Mouse (Mus musculus): Measurements from ENCODE around the gene Arg1. TPM values are rescaled to one million over a fixed set of nuclear protein-coding genes. Genes with fewer than 3 reads are reported as not detected.
A peak's percentile ranks its signal among the peaks of the same experiment; 100 is the strongest.

Gene Arg1
- polyA plus RNA-seq, 1 experiment from 2014 or later = 47.5 TPM

GRCm38 (mm10) chr10:24951575-24951974, 24.3 kb upstream of the Arg1 start:
- Histone ChIP-seq H3K9ac (no peak overlapping the region), H3K27me3 (replicated peaks) (no peaks in the 10 kb centered on the region), H3K4me3 (replicated peaks) (no peak overlapping the region), H3K9me3 (no peaks in the 10 kb centered on the region), H3K36me3 (no peaks in the 10 kb centered on the region), H3K4me2 (no peak overlapping the region), H3K4me1 (no peaks in the 10 kb centered on the region), H3K27ac (no peak overlapping the region)
- no peak for ATAC-seq (ENCODE audit: insufficient read depth, low FRiP score, low read depth)
- WGBS = 78% methylated on average over 8 of the region's 8 CpGs

GRCm38 (mm10) chr10:24950223-24950622, 22.9 kb upstream of the Arg1 start:
- Histone ChIP-seq H3K9ac (no peak overlapping the region), H3K4me2 (no peak overlapping the region), H3K27me3 (replicated peaks) (no peaks in the 10 kb centered on the region), H3K9me3 (no peaks in the 10 kb centered on the region), H3K27ac (no peak overlapping the region), H3K36me3 (no peaks in the 10 kb centered on the region), H3K4me1 (no peaks in the 10 kb centered on the region), H3K4me3 (replicated peaks) (no peak overlapping the region)
- 68% methylated on average over 4 of the region's 4 CpGs for WGBS
- ATAC-seq (ENCODE audit: insufficient read depth, low FRiP score, low read depth) = no peak

GRCm38 (mm10) chr10:24948278-24948677, 21.0 kb upstream of the Arg1 start:
- Histone ChIP-seq H3K27ac (no peak overlapping the region), H3K4me1 (no peaks in the 10 kb centered on the region), H3K36me3 (no peaks in the 10 kb centered on the region), H3K4me2 (no peak overlapping the region), H3K4me3 (replicated peaks) (no peak overlapping the region), H3K9me3 (no peaks in the 10 kb centered on the region), H3K27me3 (replicated peaks) (no peaks in the 10 kb centered on the region), H3K9ac (no peak overlapping the region)
- peak; percentile 47; the same call in 1 of the 2 replicates for ATAC-seq (ENCODE audit: insufficient read depth, low FRiP score, low read depth)
- WGBS = 31% methylated on average over 8 of the region's 8 CpGs

- Histone ChIP-seq H3K27ac (no peak overlapping the region), H3K9me3 (no peaks in the 10 kb centered on the region)
- WGBS = 57% methylated on average over 3 of the region's 3 CpGs
Observed at GRCm38 (mm10) chr10:24947871-24948270, 20.6 kb upstream of the Arg1 start.

GRCm38 (mm10) chr10:24930143-24930542, 2.9 kb upstream of the Arg1 start:
- H3K36me3 ChIP-seq = no peaks in the 10 kb centered on the region

More at GRCm38 (mm10) chr10:24947871-24948270, 20.6 kb upstream of the Arg1 start:
- H3K27me3 ChIP-seq (replicated peaks) = no peaks in the 10 kb centered on the region
- ATAC-seq (ENCODE audit: insufficient read depth, low FRiP score, low read depth) = no peak
- H3K4me2 ChIP-seq = no peak overlapping the region
- H3K4me1 ChIP-seq = no peaks in the 10 kb centered on the region
- no peak overlapping the region for H3K9ac ChIP-seq
- no peaks in the 10 kb centered on the region for H3K36me3 ChIP-seq
- no peak overlapping the region for H3K4me3 ChIP-seq (replicated peaks)

GRCm38 (mm10) chr10:24928072-24928471, 788 bp upstream of the Arg1 start:
- ATAC-seq (ENCODE audit: insufficient read depth, low FRiP score, low read depth) = no peak
- no peak overlapping the region for H3K9ac ChIP-seq
- H3K4me2 ChIP-seq = peak overlapping the region; percentile 36; the same call in 1 of the 2 replicates
- no peaks in the 10 kb centered on the region for H3K9me3 ChIP-seq
- no peaks in the 10 kb centered on the region for H3K27me3 ChIP-seq (replicated peaks)
- H3K27ac ChIP-seq = no peak overlapping the region
- H3K4me1 ChIP-seq = peaks cover 6% of the 10 kb centered on the region; the same call in 1 of the 2 replicates
- no peak overlapping the region for H3K4me3 ChIP-seq (replicated peaks)
- H3K36me3 ChIP-seq = no peaks in the 10 kb centered on the region
- 5% methylated on average over 12 of the region's 12 CpGs for WGBS

More at GRCm38 (mm10) chr10:24930143-24930542, 2.9 kb upstream of the Arg1 start:
- 65% methylated on average over 6 of the region's 6 CpGs for WGBS
- Histone ChIP-seq H3K9ac (no peak overlapping the region), H3K4me2 (no peak overlapping the region), H3K27me3 (replicated peaks) (no peaks in the 10 kb centered on the region), H3K27ac (no peak overlapping the region), H3K4me1 (peaks cover 6% of the 10 kb centered on the region; the same call in 1 of the 2 replicates), H3K4me3 (replicated peaks) (no peak overlapping the region), H3K9me3 (no peaks in the 10 kb centered on the region)
- ATAC-seq (ENCODE audit: insufficient read depth, low FRiP score, low read depth) = no peak

- ATAC-seq (ENCODE audit: insufficient read depth, low FRiP score, low read depth) = no peak
- 21% methylated on average over 10 of the region's 10 CpGs for WGBS
Observed at GRCm38 (mm10) chr10:24926380-24926779, 904 bp downstream of the Arg1 start.

GRCm38 (mm10) chr10:24924296-24924695, 3.0 kb downstream of the Arg1 start:
- Histone ChIP-seq H3K36me3 (no peaks in the 10 kb centered on the region), H3K4me1 (peaks cover 6% of the 10 kb centered on the region; the same call in 1 of the 2 replicates), H3K27ac (no peak overlapping the region), H3K4me3 (replicated peaks) (no peak overlapping the region), H3K9ac (no peak overlapping the region), H3K27me3 (replicated peaks) (no peaks in the 10 kb centered on the region), H3K4me2 (no peak overlapping the region), H3K9me3 (no peaks in the 10 kb centered on the region)
- 81% methylated on average over 3 of the region's 3 CpGs for WGBS
- ATAC-seq (ENCODE audit: insufficient read depth, low FRiP score, low read depth) = no peak

More at GRCm38 (mm10) chr10:24926380-24926779, 904 bp downstream of the Arg1 start:
- no peaks in the 10 kb centered on the region for H3K9me3 ChIP-seq
- H3K4me1 ChIP-seq = peaks cover 6% of the 10 kb centered on the region; the same call in 1 of the 2 replicates
- H3K4me3 ChIP-seq (replicated peaks) = no peak overlapping the region
- no peak overlapping the region for H3K4me2 ChIP-seq
- no peak overlapping the region for H3K9ac ChIP-seq
- H3K27ac ChIP-seq = no peak overlapping the region
- no peaks in the 10 kb centered on the region for H3K36me3 ChIP-seq
- H3K27me3 ChIP-seq (replicated peaks) = no peaks in the 10 kb centered on the region

- Histone ChIP-seq H3K27ac (no peak overlapping the region), H3K4me3 (replicated peaks) (no peak overlapping the region), H3K27me3 (replicated peaks) (no peaks in the 10 kb centered on the region), H3K4me2 (no peak overlapping the region), H3K9ac (no peak overlapping the region), H3K9me3 (no peaks in the 10 kb centered on the region), H3K36me3 (no peaks in the 10 kb centered on the region), H3K4me1 (peaks cover 6% of the 10 kb centered on the region; the same call in 1 of the 2 replicates)
- WGBS = 83% methylated on average over 4 of the region's 4 CpGs
- no peak for ATAC-seq (ENCODE audit: insufficient read depth, low FRiP score, low read depth)
Observed at GRCm38 (mm10) chr10:24922977-24923376, 4.3 kb downstream of the Arg1 start.

GRCm38 (mm10) chr10:24915486-24915885, 11.8 kb downstream of the Arg1 start:
- no peak overlapping the region for H3K27ac ChIP-seq
- no peaks in the 10 kb centered on the region for H3K27me3 ChIP-seq (replicated peaks)
- no peak overlapping the region for H3K9ac ChIP-seq
- H3K4me2 ChIP-seq = no peak overlapping the region
- no peak overlapping the region for H3K4me3 ChIP-seq (replicated peaks)
- no peaks in the 10 kb centered on the region for H3K4me1 ChIP-seq
- 85% methylated on average over 6 of the region's 6 CpGs for WGBS
- H3K9me3 ChIP-seq = no peaks in the 10 kb centered on the region
- ATAC-seq (ENCODE audit: insufficient read depth, low FRiP score, low read depth) = no peak
- H3K36me3 ChIP-seq = peaks cover 25% of the 10 kb centered on the region

GRCm38 (mm10) chr10:24912576-24912975, 14.7 kb downstream of the Arg1 start:
- ATAC-seq (ENCODE audit: insufficient read depth, low FRiP score, low read depth) = no peak
- Histone ChIP-seq H3K4me1 (no peaks in the 10 kb centered on the region), H3K4me2 (no peak overlapping the region), H3K27me3 (replicated peaks) (no peaks in the 10 kb centered on the region), H3K36me3 (peaks cover 51% of the 10 kb centered on the region), H3K9ac (no peak overlapping the region), H3K27ac (no peak overlapping the region), H3K4me3 (replicated peaks) (no peak overlapping the region), H3K9me3 (no peaks in the 10 kb centered on the region)
- WGBS = 94% methylated on average over 14 of the region's 14 CpGs

GRCm38 (mm10) chr10:24911199-24911598, 16.1 kb downstream of the Arg1 start:
- Histone ChIP-seq H3K4me2 (no peak overlapping the region), H3K9ac (no peak overlapping the region), H3K36me3 (peaks cover 59% of the 10 kb centered on the region), H3K27me3 (replicated peaks) (no peaks in the 10 kb centered on the region), H3K27ac (no peak overlapping the region), H3K4me3 (replicated peaks) (no peak overlapping the region), H3K9me3 (no peaks in the 10 kb centered on the region), H3K4me1 (no peaks in the 10 kb centered on the region)
- ATAC-seq (ENCODE audit: insufficient read depth, low FRiP score, low read depth) = no peak
- 82% methylated on average over 8 of the region's 8 CpGs for WGBS

GRCm38 (mm10) chr10:24905627-24906026, 21.7 kb downstream of the Arg1 start:
- 86% methylated on average over 10 of the region's 10 CpGs for WGBS
- peaks cover 73% of the 10 kb centered on the region for H3K36me3 ChIP-seq
- no peaks in the 10 kb centered on the region for H3K4me1 ChIP-seq
- no peak overlapping the region for H3K9ac ChIP-seq
- ATAC-seq (ENCODE audit: insufficient read depth, low FRiP score, low read depth) = no peak
- H3K27me3 ChIP-seq (replicated peaks) = no peaks in the 10 kb centered on the region
- H3K4me2 ChIP-seq = no peak overlapping the region
- no peak overlapping the region for H3K27ac ChIP-seq
- H3K9me3 ChIP-seq = no peaks in the 10 kb centered on the region
- no peak overlapping the region for H3K4me3 ChIP-seq (replicated peaks)

All from stomach, embryonic 15.5 days (tissue).